7 mouse cellular contexts compared by ENCODE assay signal in the genomic region with DNA sequence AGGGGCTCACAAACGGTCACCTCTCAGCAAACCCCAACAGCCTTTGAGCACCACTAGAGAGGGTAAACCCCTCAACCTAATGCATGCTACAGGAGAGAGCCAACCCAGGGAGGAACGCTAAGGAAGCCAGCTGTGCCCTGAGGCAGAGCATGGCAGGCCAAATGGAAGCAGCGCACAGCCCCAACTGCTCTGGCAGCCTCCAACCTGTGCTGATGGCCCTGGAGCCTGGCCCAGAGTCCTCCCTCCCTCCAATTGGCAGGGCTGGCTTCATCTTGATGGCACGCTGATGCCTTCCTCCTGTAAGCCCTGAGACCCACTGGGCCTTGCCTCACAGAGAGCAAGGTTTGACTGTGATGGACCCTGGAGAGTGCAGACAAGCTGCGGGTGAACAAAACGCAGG. TPM values are rescaled to one million over a fixed set of nuclear protein-coding genes. Genes with fewer than 3 reads are reported as not detected.
DNase-seq lines count a peak whose midpoint lies in the region; ATAC-seq and TF ChIP-seq lines count a peak whose summit lies in the region.

No protein-coding gene starts in this region.

- no peaks in the 10 kb centered on the region for H3K36me3 ChIP-seq in intestine, embryonic 16.5 days (ENCODE audit: control insufficient read depth, insufficient read depth, low read length)
- H3K36me3 ChIP-seq in intestine, postnatal 0 days (ENCODE audit: control insufficient read depth, insufficient read depth): no peaks in the 10 kb centered on the region; the same call in 1 of the 2 replicates
- H3K36me3 ChIP-seq in G1E (replicated peaks): peaks cover 40% of the 10 kb centered on the region
- no peaks in the 10 kb centered on the region for H3K36me3 ChIP-seq in stomach, postnatal 0 days (ENCODE audit: control insufficient read depth, insufficient read depth, low read length)

- no peak overlapping the region for H3K27ac ChIP-seq in intestine, embryonic 16.5 days (ENCODE audit: low read length)
- no peak overlapping the region for H3K27ac ChIP-seq in intestine, postnatal 0 days (ENCODE audit: low read depth, low read length)
- H3K27ac ChIP-seq in stomach, postnatal 0 days (replicated peaks): no peak overlapping the region

- no peak for TF ChIP-seq POLR2A in brain, embryonic 14.5 days (IDR thresholded peaks at IDR 0.05; ENCODE audit: borderline replicate concordance, extremely low read depth, insufficient read depth, insufficient read length, poor library complexity, severe bottlenecking)

- no peak for ATAC-seq in intestine, embryonic 16.5 days
- no peak for ATAC-seq in intestine, postnatal 0 days
- no peak for ATAC-seq in G1E (ENCODE audit: extremely low read depth, insufficient number of reproducible peaks, low FRiP score, poor library complexity, severe bottlenecking)
- no peak for ATAC-seq in CD4-positive, CD25-positive, alpha-beta regulatory T cell, adult 4 months
- no peak for ATAC-seq in stomach, postnatal 0 days (ENCODE audit: low FRiP score, low TSS enrichment)

- 0 out of 2 replicates have a peak overlapping the region, but pooled peaks have one; percentile 12 for H3K9ac ChIP-seq in intestine, embryonic 16.5 days (ENCODE audit: low read depth, low read length)
- H3K9ac ChIP-seq in intestine, postnatal 0 days (ENCODE audit: low read depth, low read length): no peak overlapping the region
- no peak overlapping the region for H3K9ac ChIP-seq in stomach, postnatal 0 days (ENCODE audit: low read length)

- no peaks in the 10 kb centered on the region for H3K9me3 ChIP-seq in intestine, embryonic 16.5 days (ENCODE audit: control insufficient read depth, low read length)
- H3K9me3 ChIP-seq in intestine, postnatal 0 days (ENCODE audit: control insufficient read depth): no peaks in the 10 kb centered on the region
- no peaks in the 10 kb centered on the region for H3K9me3 ChIP-seq in G1E (replicated peaks)
- no peaks in the 10 kb centered on the region for H3K9me3 ChIP-seq in stomach, postnatal 0 days (ENCODE audit: control insufficient read depth, low read length)

- TF ChIP-seq CTCF in intestine, postnatal 0 days (IDR thresholded peaks at IDR 0.05; ENCODE audit: low read depth): no peak
- TF ChIP-seq CTCF in G1E (IDR thresholded peaks at IDR 0.05; ENCODE audit: low read depth, low read length): no peak
- no peak for TF ChIP-seq CTCF in brain, embryonic 14.5 days (IDR thresholded peaks at IDR 0.05; ENCODE audit: borderline replicate concordance, extremely low read depth, insufficient read depth, insufficient read length)
- no peak for TF ChIP-seq CTCF in stomach, postnatal 0 days (IDR thresholded peaks at IDR 0.05; ENCODE audit: low read depth)

- WGBS in intestine, embryonic 16.5 days: 86% methylated on average over 6 of the region's 6 CpGs
- 90% methylated on average over 6 of the region's 6 CpGs for WGBS in intestine, postnatal 0 days
- 93% methylated on average over 6 of the region's 6 CpGs for WGBS in stomach, postnatal 0 days

- H3K4me2 ChIP-seq in intestine, embryonic 16.5 days (ENCODE audit: low read depth, low read length): no peak overlapping the region
- H3K4me2 ChIP-seq in intestine, postnatal 0 days (replicated peaks; ENCODE audit: low read depth): no peak overlapping the region
- H3K4me2 ChIP-seq in stomach, postnatal 0 days (replicated peaks; ENCODE audit: low read depth): no peak overlapping the region

- H3K4me1 ChIP-seq in intestine, embryonic 16.5 days (ENCODE audit: control insufficient read depth, insufficient read depth, low read length): peaks cover 11% of the 10 kb centered on the region
- peaks cover 5% of the 10 kb centered on the region for H3K4me1 ChIP-seq in intestine, postnatal 0 days (replicated peaks; ENCODE audit: control insufficient read depth, insufficient read depth, low read length)
- peaks cover 59% of the 10 kb centered on the region for H3K4me1 ChIP-seq in G1E (ENCODE audit: insufficient read depth, low read depth, low read length)
- H3K4me1 ChIP-seq in stomach, postnatal 0 days (replicated peaks; ENCODE audit: control insufficient read depth, insufficient read depth): no peaks in the 10 kb centered on the region

- H3K27me3 ChIP-seq in intestine, embryonic 16.5 days (replicated peaks; ENCODE audit: control insufficient read depth, insufficient read depth, low read length): no peaks in the 10 kb centered on the region
- no peaks in the 10 kb centered on the region for H3K27me3 ChIP-seq in intestine, postnatal 0 days (replicated peaks; ENCODE audit: control insufficient read depth, insufficient read depth, low read length)
- no peaks in the 10 kb centered on the region; the same call in 1 of the 2 replicates for H3K27me3 ChIP-seq in G1E (ENCODE audit: insufficient read depth, low read length)
- H3K27me3 ChIP-seq in stomach, postnatal 0 days (ENCODE audit: control insufficient read depth, insufficient read depth, low read length): no peaks in the 10 kb centered on the region

- no peak for DNase-seq in G1E (ENCODE audit: low spot score)
- DNase-seq in brain, embryonic 14.5 days (ENCODE audit: low read depth): peak; percentile 79
- DNase-seq in gastrocnemius, postnatal 25 days: peak; percentile 69
- no peak for DNase-seq in stomach, postnatal 0 days (ENCODE audit: low spot score)

- no peak for TF ChIP-seq EP300 in stomach, postnatal 0 days (optimal IDR thresholded peaks at IDR 0.05)

- no peak overlapping the region for H3K4me3 ChIP-seq in intestine, embryonic 16.5 days (ENCODE audit: low read length)
- H3K4me3 ChIP-seq in intestine, postnatal 0 days (ENCODE audit: low read depth, low read length): no peak overlapping the region
- peak overlapping the region; percentile 27; the same call in 1 of the 2 replicates for H3K4me3 ChIP-seq in G1E (ENCODE audit: low read depth, low read length)
- H3K4me3 ChIP-seq in stomach, postnatal 0 days (ENCODE audit: low read depth, low read length): no peak overlapping the region

RNA-seq across cellular contexts. Expression of gene Tmem50b, which starts 2.5 kb away (rescaled TPM):
- polyA plus RNA-seq in intestine, embryonic 16.5 days (2015; fragmentation: Nextera tagmentation; extraction: Ambion mirVana): 33.8 and 34.3 TPM in 2 replicates
- polyA plus RNA-seq in intestine, postnatal 0 days (2015; fragmentation: Nextera tagmentation; extraction: Ambion mirVana): 24.9 and 28.0 TPM in 2 replicates
- total RNA-seq in G1E (2014; fragmentation: Nextera tagmentation) (18.8 and 25.1 TPM in 2 replicates), G1E (2017) (17.9 and 19.7 TPM in 2 replicates)
- polyA plus RNA-seq in G1E (2012): 1.4 and 1.8 TPM in 2 replicates
- polyA plus RNA-seq in brain, embryonic 14.5 days (2012; rRNA removed): 52.3 and 55.4 TPM in 2 replicates
- total RNA-seq in gastrocnemius, postnatal 25 days (2021): 10 to 100 TPM; 18.2 to 18.5 TPM
- polyA plus RNA-seq in CD4-positive, CD25-positive, alpha-beta regulatory T cell, adult 4 months (2017; shearing (Covaris generic)): 10 to 100 TPM; 27.7 to 38.4 TPM
- polyA plus RNA-seq in stomach, postnatal 0 days (2015; fragmentation: Nextera tagmentation; extraction: Ambion mirVana): 60.8 and 64.6 TPM in 2 replicates

RNA-seq across cellular contexts. Expression of gene Dnajc28, which starts 23.8 kb away (rescaled TPM):
- polyA plus RNA-seq in intestine, embryonic 16.5 days (2015; fragmentation: Nextera tagmentation; extraction: Ambion mirVana): 2.8 TPM in 2 replicates
- 1.0 and 1.5 TPM in 2 replicates for polyA plus RNA-seq in intestine, postnatal 0 days (2015; fragmentation: Nextera tagmentation; extraction: Ambion mirVana)
- total RNA-seq in G1E (2014; fragmentation: Nextera tagmentation): 7.4 and 8.0 TPM in 2 replicates
- 4.6 and 5.1 TPM in 2 replicates for total RNA-seq in G1E (2017)
- 0.40 and 0.76 TPM in 2 replicates for polyA plus RNA-seq in G1E (2012)
- 3.6 and 3.9 TPM in 2 replicates for polyA plus RNA-seq in brain, embryonic 14.5 days (2012; rRNA removed)
- total RNA-seq in gastrocnemius, postnatal 25 days (2021): 10 to 100 TPM; 11.8 to 12.7 TPM
- 1 to 10 TPM; 1.6 to 2.9 TPM for polyA plus RNA-seq in CD4-positive, CD25-positive, alpha-beta regulatory T cell, adult 4 months (2017; shearing (Covaris generic))
- 1.1 and 1.4 TPM in 2 replicates for polyA plus RNA-seq in stomach, postnatal 0 days (2015; fragmentation: Nextera tagmentation; extraction: Ambion mirVana)

RNA-seq across cellular contexts. Expression of gene Ifngr2, which starts 48.2 kb away (rescaled TPM):
- polyA plus RNA-seq in intestine, embryonic 16.5 days (2015; fragmentation: Nextera tagmentation; extraction: Ambion mirVana): 116 and 117 TPM in 2 replicates
- 138 and 146 TPM in 2 replicates for polyA plus RNA-seq in intestine, postnatal 0 days (2015; fragmentation: Nextera tagmentation; extraction: Ambion mirVana)
- total RNA-seq in G1E (2014; fragmentation: Nextera tagmentation) (30.8 and 38.9 TPM in 2 replicates), G1E (2017) (17.3 and 20.8 TPM in 2 replicates)
- polyA plus RNA-seq in G1E (2012): 20.0 and 25.3 TPM in 2 replicates
- polyA plus RNA-seq in brain, embryonic 14.5 days (2012; rRNA removed): 34.8 and 43.1 TPM in 2 replicates
- total RNA-seq in gastrocnemius, postnatal 25 days (2021): 10 to 100 TPM; 50.5 to 71.4 TPM
- polyA plus RNA-seq in CD4-positive, CD25-positive, alpha-beta regulatory T cell, adult 4 months (2017; shearing (Covaris generic)): 10 to 100 TPM; 29.9 to 35.3 TPM
- 54.9 and 57.8 TPM in 2 replicates for polyA plus RNA-seq in stomach, postnatal 0 days (2015; fragmentation: Nextera tagmentation; extraction: Ambion mirVana)

RNA-seq across cellular contexts. Expression of gene Gart, which starts 51.7 kb away (rescaled TPM):
- 85.2 and 99.7 TPM in 2 replicates for polyA plus RNA-seq in intestine, embryonic 16.5 days (2015; fragmentation: Nextera tagmentation; extraction: Ambion mirVana)
- 19.0 and 23.8 TPM in 2 replicates for polyA plus RNA-seq in intestine, postnatal 0 days (2015; fragmentation: Nextera tagmentation; extraction: Ambion mirVana)
- 193 and 200 TPM in 2 replicates for total RNA-seq in G1E (2014; fragmentation: Nextera tagmentation)
- 275 and 327 TPM in 2 replicates for total RNA-seq in G1E (2017)
- 631 and 715 TPM in 2 replicates for polyA plus RNA-seq in G1E (2012)
- polyA plus RNA-seq in brain, embryonic 14.5 days (2012; rRNA removed): 42.7 and 46.1 TPM in 2 replicates
- 10 to 100 TPM; 49.2 to 56.0 TPM for total RNA-seq in gastrocnemius, postnatal 25 days (2021)
- polyA plus RNA-seq in CD4-positive, CD25-positive, alpha-beta regulatory T cell, adult 4 months (2017; shearing (Covaris generic)): 10 to 100 TPM; 60.1 to 96.6 TPM
- polyA plus RNA-seq in stomach, postnatal 0 days (2015; fragmentation: Nextera tagmentation; extraction: Ambion mirVana): 35.7 and 36.4 TPM in 2 replicates

RNA-seq across cellular contexts. Expression of gene Son, which starts 52.2 kb away (rescaled TPM):
- polyA plus RNA-seq in intestine, embryonic 16.5 days (2015; fragmentation: Nextera tagmentation; extraction: Ambion mirVana): 69.8 and 76.6 TPM in 2 replicates
- 71.1 and 83.4 TPM in 2 replicates for polyA plus RNA-seq in intestine, postnatal 0 days (2015; fragmentation: Nextera tagmentation; extraction: Ambion mirVana)
- 573 and 598 TPM in 2 replicates for total RNA-seq in G1E (2014; fragmentation: Nextera tagmentation)
- 239 and 264 TPM in 2 replicates for total RNA-seq in G1E (2017)
- 42.3 and 43.9 TPM in 2 replicates for polyA plus RNA-seq in G1E (2012)
- 331 and 353 TPM in 2 replicates for polyA plus RNA-seq in brain, embryonic 14.5 days (2012; rRNA removed)
- total RNA-seq in gastrocnemius, postnatal 25 days (2021): 10 to 100 TPM; 89.3 to 90.5 TPM
- 100 to 1,000 TPM; 153 to 230 TPM for polyA plus RNA-seq in CD4-positive, CD25-positive, alpha-beta regulatory T cell, adult 4 months (2017; shearing (Covaris generic))
- 62.3 and 65.8 TPM in 2 replicates for polyA plus RNA-seq in stomach, postnatal 0 days (2015; fragmentation: Nextera tagmentation; extraction: Ambion mirVana)

Comparison
In these comparisons a context has a peak if more than half of its experiments do, and no peak if none do; other contexts are left out.
1. DNase-seq: peak in brain, embryonic 14.5 days (single experiment) and gastrocnemius, postnatal 25 days (single experiment); none in G1E (single experiment) and stomach, postnatal 0 days (single experiment).